Mouse (Mus musculus) forebrain, embryonic 13.5 days (tissue): ENCODE measurements at regions not wholly inside any gene's neighbourhood (a gene's known extent, or its start where the extent isn't known, plus 50 kb on each side); places are given as distances from the start of the nearest gene placed in this dataset.
A peak's percentile ranks its signal among the peaks of the same experiment; 100 is the strongest.

Experiments
- ATAC-seq: fragments of 200-750 bp; cut with Nextera tagmentation; 2 replicates; pipeline ENCODE4 v1.8.0; 2017
- H3K27ac ChIP-seq: fragments of 300-500 bp; sonication (generic); 2 replicates; pipeline ENCODE4 v1.5.1; 2015; ENCODE audit warnings: inconsistent platforms, mild to moderate bottlenecking, moderate library complexity
- H3K27me3 ChIP-seq: fragments of 300-500 bp; sonication (generic); 2 replicates; pipeline ENCODE4 v1.6.1; 2015; ENCODE audit warnings: mild to moderate bottlenecking, inconsistent platforms
- H3K36me3 ChIP-seq: fragments of 300-500 bp; sonication (generic); 2 replicates; pipeline ENCODE4 v1.6.1; 2015; ENCODE audit warnings: mild to moderate bottlenecking, inconsistent platforms; ENCODE audit not compliant: poor library complexity, severe bottlenecking
- H3K4me1 ChIP-seq: fragments of 300-500 bp; sonication (generic); 2 replicates; pipeline ENCODE4 v1.6.1; 2015; ENCODE audit warnings: inconsistent platforms
- H3K4me2 ChIP-seq: fragments of 300-500 bp; sonication (generic); 2 replicates; pipeline ENCODE4 v1.6.1; 2015; ENCODE audit warnings: inconsistent platforms, mild to moderate bottlenecking, moderate library complexity
- H3K4me3 ChIP-seq: fragments of 300-500 bp; sonication (generic); 2 replicates; pipeline ENCODE4 v1.5.1; 2015; ENCODE audit warnings: mild to moderate bottlenecking, inconsistent platforms
- H3K9ac ChIP-seq: fragments of 300-500 bp; sonication (generic); 2 replicates; pipeline ENCODE4 v1.6.1; 2015; ENCODE audit warnings: mild to moderate bottlenecking, inconsistent platforms
- H3K9me3 ChIP-seq: fragments of 300-500 bp; sonication (generic); replicated peaks from 2 replicates; pipeline ENCODE4 v1.6.1; 2016; ENCODE audit warnings: inconsistent platforms
- WGBS: fragments of 180-500 bp; shearing (Covaris S2); methylation state at CpG from one replicate; pipeline ENCODE4 v1.1.7; 2015; 5-methylcytosine and 5-hydroxymethylcytosine counted together

DNA sequence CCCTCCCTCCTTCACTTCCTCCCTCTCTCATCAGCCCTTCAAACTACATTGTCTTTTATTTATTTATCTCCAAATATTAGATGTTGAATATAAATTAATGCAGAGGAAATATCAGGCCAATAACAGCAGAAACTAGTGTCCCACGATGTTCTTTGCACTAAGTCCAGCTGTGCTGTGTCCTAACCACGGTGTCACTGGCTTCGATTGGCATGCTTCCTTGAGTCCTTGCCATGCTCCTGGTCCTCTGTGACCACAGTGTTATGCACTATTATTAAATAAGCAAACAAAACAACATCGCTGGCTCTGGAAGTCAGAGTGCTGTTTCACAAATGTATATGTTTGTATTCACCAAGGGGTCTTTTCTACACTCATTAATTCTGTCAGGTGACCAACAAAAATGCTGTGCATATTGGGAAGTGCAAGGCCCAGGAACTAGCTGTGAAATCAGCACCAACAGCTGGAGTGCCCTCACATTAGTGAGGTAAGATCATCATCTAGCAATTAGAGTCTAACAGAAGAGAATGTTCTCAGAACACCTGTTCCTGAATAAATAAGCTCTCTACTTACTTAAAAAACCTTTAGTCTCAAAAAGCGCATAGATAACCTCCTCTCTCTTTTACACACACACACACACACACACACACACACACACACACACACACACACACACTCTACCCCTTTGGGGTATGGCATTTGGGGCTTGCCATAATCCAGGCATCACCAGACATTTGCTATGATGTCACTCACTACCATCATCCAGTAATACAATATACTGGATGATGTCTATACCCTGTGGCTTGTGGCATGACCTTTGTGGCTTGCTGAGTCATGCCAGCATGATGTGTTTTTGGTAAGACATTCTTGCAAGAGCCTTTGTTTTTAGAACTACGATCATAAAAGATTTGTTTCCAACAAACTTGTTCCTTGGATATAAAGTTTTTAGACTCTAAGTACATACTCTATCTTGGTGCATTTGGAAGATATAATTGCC, 81.9 kb upstream of the Rgs2 start:
- Histone ChIP-seq H3K4me1 (no peaks in the 10 kb centered on the region), H3K27me3 (no peaks in the 10 kb centered on the region), H3K4me3 (no peak overlapping the region), H3K9ac (no peak overlapping the region), H3K4me2 (no peak overlapping the region), H3K36me3 (no peaks in the 10 kb centered on the region), H3K9me3 (no peaks in the 10 kb centered on the region), H3K27ac (no peak overlapping the region)
- 85% methylated on average over 6 of the region's 6 CpGs for WGBS
- ATAC-seq: no peak

DNA sequence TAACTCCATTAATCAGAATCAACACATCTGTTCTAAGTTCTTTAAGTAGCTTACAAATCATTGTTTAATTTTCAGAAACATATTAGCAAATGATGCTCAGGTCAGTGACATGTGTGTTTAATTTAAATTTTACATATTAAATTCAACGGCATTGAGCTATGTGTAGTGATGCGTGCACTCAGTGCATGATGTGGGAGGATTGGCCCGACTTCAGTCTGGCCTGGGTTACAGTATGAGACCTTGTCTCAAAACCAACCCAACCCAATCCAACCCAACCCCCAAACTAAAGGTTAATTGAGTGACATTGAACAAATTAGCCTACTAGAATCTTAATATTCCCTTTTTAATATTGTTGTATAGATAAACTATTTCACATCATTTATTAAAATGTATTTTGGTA, 75.0 kb upstream of the Rgs2 start:
- no peak overlapping the region for H3K4me3 ChIP-seq
- no peak overlapping the region for H3K4me2 ChIP-seq
- no peaks in the 10 kb centered on the region for H3K36me3 ChIP-seq
- no peak overlapping the region for H3K27ac ChIP-seq
- ATAC-seq: peak; percentile 83
- no peaks in the 10 kb centered on the region for H3K9me3 ChIP-seq
- H3K27me3 ChIP-seq: no peaks in the 10 kb centered on the region
- no peaks in the 10 kb centered on the region for H3K4me1 ChIP-seq
- WGBS: 90% methylated on average over 3 of the region's 3 CpGs
- no peak overlapping the region for H3K9ac ChIP-seq

DNA sequence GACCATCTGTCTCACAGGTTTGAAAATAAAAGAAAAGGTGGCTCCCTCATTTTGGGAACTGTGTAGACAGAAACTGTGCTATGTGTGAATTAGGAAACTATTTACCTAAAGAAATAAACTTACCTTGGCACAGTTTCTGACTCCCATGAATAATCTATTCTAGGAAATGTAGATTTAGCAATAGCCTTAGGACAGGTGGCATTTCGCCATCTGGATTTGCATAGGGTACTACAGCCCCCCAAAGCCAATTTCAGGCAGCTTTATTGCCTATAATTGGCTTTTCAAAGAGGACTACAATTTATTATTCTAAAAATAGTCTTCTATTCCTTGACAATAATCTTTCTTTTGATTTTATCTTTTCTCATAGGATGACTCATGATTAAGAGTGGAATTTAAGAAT, 74.5 kb upstream of the Rgs2 start:
- H3K9ac ChIP-seq: no peak overlapping the region
- no peaks in the 10 kb centered on the region for H3K4me1 ChIP-seq
- H3K27ac ChIP-seq: no peak overlapping the region
- peak; percentile 85 for ATAC-seq
- H3K27me3 ChIP-seq: no peaks in the 10 kb centered on the region
- H3K4me3 ChIP-seq: no peak overlapping the region
- H3K4me2 ChIP-seq: no peak overlapping the region
- WGBS: 80% methylated on average over 1 of the region's 1 CpGs
- H3K36me3 ChIP-seq: no peaks in the 10 kb centered on the region
- H3K9me3 ChIP-seq: no peaks in the 10 kb centered on the region

DNA sequence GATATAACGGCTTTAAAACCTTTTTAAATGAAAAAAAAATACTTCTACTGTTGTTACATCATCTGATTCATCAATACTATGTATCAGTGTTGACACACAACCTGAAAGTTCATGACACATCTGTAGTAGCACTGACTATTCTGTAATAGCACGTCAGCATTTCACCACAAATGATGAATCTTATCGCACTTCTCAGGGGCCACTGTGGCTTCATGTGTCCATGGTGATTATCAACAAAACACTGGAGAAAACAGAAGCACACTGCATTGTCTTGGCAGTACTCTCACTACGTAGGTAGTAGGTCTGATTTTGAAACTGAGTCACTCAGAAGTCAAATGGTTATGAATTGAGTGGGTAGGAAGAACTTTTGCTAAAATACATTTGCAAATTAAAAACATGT, 72.0 kb upstream of the Rgs2 start:
- ATAC-seq: no peak
- no peak overlapping the region for H3K4me3 ChIP-seq
- H3K36me3 ChIP-seq: no peaks in the 10 kb centered on the region
- no peaks in the 10 kb centered on the region for H3K9me3 ChIP-seq
- H3K4me1 ChIP-seq: no peaks in the 10 kb centered on the region
- H3K4me2 ChIP-seq: no peak overlapping the region
- H3K27me3 ChIP-seq: no peaks in the 10 kb centered on the region
- no peak overlapping the region for H3K27ac ChIP-seq
- 85% methylated on average over 4 of the region's 4 CpGs for WGBS
- H3K9ac ChIP-seq: no peak overlapping the region

DNA sequence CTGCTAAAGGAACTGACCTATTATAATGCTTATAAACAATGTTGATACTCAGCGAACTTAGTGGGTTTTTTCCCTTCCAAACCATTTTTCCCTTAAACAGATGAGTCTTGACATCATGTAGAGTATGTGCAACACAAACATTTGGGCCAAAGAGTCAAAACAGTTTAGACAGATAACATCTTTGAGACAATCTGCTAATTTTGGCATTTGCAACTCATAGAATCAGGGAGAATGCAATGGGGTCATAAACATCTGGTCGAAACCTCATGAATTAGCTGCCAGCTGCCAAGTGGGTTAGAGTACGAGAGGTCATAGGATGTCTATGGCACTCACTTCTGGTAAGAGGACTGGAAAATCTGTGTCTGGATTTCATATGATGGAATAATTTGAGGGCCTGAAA, 57.3 kb upstream of the Rgs2 start:
- Histone ChIP-seq H3K36me3 (no peaks in the 10 kb centered on the region), H3K9ac (no peak overlapping the region), H3K9me3 (no peaks in the 10 kb centered on the region), H3K4me3 (no peak overlapping the region), H3K4me1 (no peaks in the 10 kb centered on the region), H3K27ac (no peak overlapping the region), H3K4me2 (no peak overlapping the region), H3K27me3 (no peaks in the 10 kb centered on the region)
- ATAC-seq: no peak
- 88% methylated on average over 3 of the region's 3 CpGs for WGBS

DNA sequence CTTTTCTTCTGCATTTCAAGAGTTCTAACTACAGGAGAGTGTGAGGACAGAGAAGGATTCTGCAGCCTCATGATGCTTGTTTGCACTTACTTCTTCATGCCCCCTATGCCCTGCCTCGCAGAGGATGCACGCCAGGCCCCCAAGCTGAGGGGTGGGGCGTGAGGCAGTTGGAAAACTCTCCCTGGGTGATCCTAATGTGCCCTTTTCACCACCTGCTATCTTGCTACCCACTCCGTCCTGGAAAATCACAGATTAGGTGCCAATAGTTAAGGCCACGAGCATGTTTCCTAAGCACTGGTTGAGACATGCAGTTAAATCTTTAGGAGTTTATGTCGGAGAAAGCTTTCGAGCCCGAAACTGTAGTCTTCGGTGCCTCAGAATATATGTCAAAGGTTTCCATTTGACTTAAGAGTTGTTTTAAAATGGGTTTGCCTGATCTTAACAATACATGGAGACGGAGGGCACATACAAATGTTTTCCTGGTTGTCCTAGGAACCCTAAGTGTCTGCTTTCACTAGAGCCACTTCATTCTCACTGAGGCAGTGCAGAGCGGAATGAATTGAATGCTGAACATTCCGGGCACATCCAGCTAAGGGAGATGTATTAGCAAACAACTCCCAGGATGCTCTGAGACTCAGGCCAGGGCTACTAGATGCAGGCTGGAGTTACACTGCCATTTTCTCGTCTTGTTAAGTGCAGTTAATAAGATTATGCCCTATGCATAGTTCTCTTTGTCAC, 51.7 kb upstream of the Rgs2 start:
- Histone ChIP-seq H3K9me3 (no peaks in the 10 kb centered on the region), H3K27ac (no peak overlapping the region), H3K4me3 (no peak overlapping the region), H3K4me2 (no peak overlapping the region), H3K4me1 (no peaks in the 10 kb centered on the region), H3K27me3 (no peaks in the 10 kb centered on the region), H3K36me3 (no peaks in the 10 kb centered on the region), H3K9ac (no peak overlapping the region)
- 78% methylated on average over 13 of the region's 13 CpGs for WGBS
- ATAC-seq: no peak; the same call in 1 of the 2 replicates
